Mouse (Mus musculus) heart, embryonic 16.5 days (tissue): ENCODE data around the gene Chrdl2. TPM values are rescaled to one million over a fixed set of nuclear protein-coding genes. Genes with fewer than 3 reads are reported as not detected.
"Not testable (repeated sequence)": the region's sequence is repeated elsewhere in the genome, so short reads cannot be mapped to it uniquely, and the experiment has no call there.

Experiments used
- ATAC-seq: fragments of 200-750 bp; cut with Nextera tagmentation; replicated peaks from 2 replicates; pipeline ENCODE4 v1.8.0; 2017; ENCODE audit warnings: moderate number of reproducible peaks; ENCODE audit not compliant: insufficient read depth, low FRiP score; ENCODE audit errors: extremely low read depth
- H3K27ac ChIP-seq: fragments of 300-500 bp; sonication (generic); 2 replicates; pipeline ENCODE4 v1.5.1; 2014; ENCODE audit warnings: mild to moderate bottlenecking, low read length, control low read depth, moderate library complexity
- H3K27me3 ChIP-seq: fragments of 300-500 bp; sonication (generic); 2 replicates; pipeline ENCODE4 v1.6.1; 2014; ENCODE audit warnings: low read length, mixed read lengths; ENCODE audit not compliant: control insufficient read depth, insufficient read depth
- H3K36me3 ChIP-seq: fragments of 300-500 bp; sonication (generic); 2 replicates; pipeline ENCODE4 v1.6.1; 2014; ENCODE audit not compliant: control insufficient read depth, insufficient read depth
- H3K4me1 ChIP-seq: fragments of 300-500 bp; sonication (generic); 2 replicates; pipeline ENCODE4 v1.6.1; 2014; ENCODE audit warnings: low read length, mixed read lengths; ENCODE audit not compliant: control insufficient read depth, insufficient read depth
- H3K4me2 ChIP-seq: fragments of 300-500 bp; sonication (generic); 2 replicates; pipeline ENCODE4 v1.6.1; 2014; ENCODE audit warnings: low read depth, mild to moderate bottlenecking, control low read depth, low read length
- H3K4me3 ChIP-seq: fragments of 300-500 bp; sonication (generic); 2 replicates; pipeline ENCODE4 v1.5.1; 2014; ENCODE audit warnings: mild to moderate bottlenecking, control low read depth, low read length
- H3K9ac ChIP-seq: fragments of 300-500 bp; sonication (generic); 2 replicates; pipeline ENCODE4 v1.6.1; 2014; ENCODE audit warnings: low read length, control low read depth
- H3K9me3 ChIP-seq: fragments of 300-500 bp; sonication (generic); replicated peaks from 2 replicates; pipeline ENCODE4 v1.6.1; 2016; ENCODE audit warnings: low read length; ENCODE audit not compliant: control insufficient read depth
- WGBS: fragments of 180-500 bp; shearing (Covaris S2); extraction: QIAGEN DNeasy Blood & Tissue Kit; methylation state at CpG from one replicate; pipeline ENCODE4 v1.1.7; 2014; 5-methylcytosine and 5-hydroxymethylcytosine counted together
- polyA plus RNA-seq: library from polyadenylated mRNA; unstranded; fragments of >200 nt; fragmentation: Nextera tagmentation; extraction: Ambion mirVana; gene quantifications from 2 replicates; pipeline ENCODE4 v1.2.1, GENCODE M21; 2015

Gene Chrdl2
- 0.15 TPM in 1 of 2 replicates, not detected in the other for polyA plus RNA-seq

- Histone ChIP-seq H3K9me3 (no peaks in the 10 kb centered on the region), H3K4me2 (peak within 1 kb of the TSS; percentile 74), H3K27me3 (peaks cover 62% of the 10 kb centered on the region), H3K27ac (no peak within 1 kb of the TSS), H3K4me3 (peak within 1 kb of the TSS; percentile 49), H3K9ac (peak within 1 kb of the TSS; percentile 23; the same call in 1 of the 2 replicates), H3K4me1 (no peaks in the 10 kb centered on the region), H3K36me3 (no peaks in the 10 kb centered on the region)
- ATAC-seq: peak; percentile 47; the same call in 1 of the 2 replicates
- under 1% methylated on average over 44 of the region's 44 CpGs for WGBS
These were observed at the start of gene Chrdl2 for GRCm38 (mm10) chr7:100005790-100006189. Gene Chrdl2 (plus strand): TSS chr7:100006172.

DNA sequence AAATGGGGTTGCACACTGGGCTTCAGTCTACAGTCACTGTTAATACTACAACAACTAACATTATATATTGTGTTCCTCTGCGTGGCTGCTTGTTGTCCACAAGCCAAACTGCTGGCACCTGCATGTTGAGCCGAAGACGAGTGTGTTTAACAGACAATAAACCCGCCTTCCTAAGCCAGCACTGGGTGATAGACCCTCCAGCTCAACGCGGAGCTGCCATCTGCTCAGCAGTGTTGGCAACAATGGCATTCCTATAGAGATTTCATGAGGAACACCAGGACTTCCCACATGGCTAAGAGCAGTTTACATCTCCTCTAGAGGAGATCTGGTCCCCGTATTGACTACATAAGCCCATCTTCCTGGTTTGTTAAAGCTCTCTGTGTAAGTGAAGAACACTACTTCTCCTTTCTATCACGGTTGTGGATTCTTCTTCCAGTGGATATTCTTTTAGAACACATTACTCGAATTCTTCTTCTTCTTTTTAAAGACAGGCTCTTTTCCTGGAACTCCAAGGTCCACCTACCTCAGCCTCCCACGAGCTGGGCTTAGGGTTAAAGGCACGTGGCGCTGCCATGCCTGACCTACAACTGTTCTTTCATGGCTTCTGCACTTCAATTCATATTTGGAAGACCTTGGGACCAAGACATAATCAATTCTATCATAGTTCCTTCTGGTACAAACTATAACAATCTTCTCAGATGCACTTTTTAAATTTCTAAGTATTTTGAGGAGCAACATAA, 48.6 kb upstream of the Chrdl2 start:
- WGBS: 78% methylated on average over 12 of the region's 12 CpGs
- no peaks in the 10 kb centered on the region for H3K27me3 ChIP-seq
- no peak for ATAC-seq
- no peak overlapping the region for H3K4me3 ChIP-seq
- H3K36me3 ChIP-seq: no peaks in the 10 kb centered on the region
- no peak overlapping the region for H3K4me2 ChIP-seq
- no peak overlapping the region for H3K27ac ChIP-seq
- peaks cover 16% of the 10 kb centered on the region for H3K4me1 ChIP-seq
- no peak overlapping the region for H3K9ac ChIP-seq
- H3K9me3 ChIP-seq: no peaks in the 10 kb centered on the region

DNA sequence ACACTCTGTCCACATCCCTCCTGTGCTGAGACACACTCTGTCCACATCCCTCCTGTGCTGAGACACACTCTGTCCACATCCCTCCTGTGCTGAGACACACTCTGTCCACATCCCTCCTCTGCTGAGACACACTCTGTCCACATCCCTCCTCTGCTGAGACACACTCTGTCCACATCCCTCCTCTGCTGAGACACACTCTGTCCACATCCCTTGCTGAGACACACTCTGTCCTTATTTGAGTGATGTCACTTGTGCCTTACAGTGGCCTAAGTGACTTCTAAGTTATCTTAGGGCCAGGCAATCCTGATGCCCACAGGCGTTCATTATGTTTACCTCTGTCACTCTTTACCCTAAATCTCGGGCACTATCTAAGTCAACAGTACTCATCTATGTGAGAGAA, 45.4 kb upstream of the Chrdl2 start:
- H3K9me3 ChIP-seq, H3K36me3 ChIP-seq, H3K9ac ChIP-seq, H3K27me3 ChIP-seq, ATAC-seq, H3K27ac ChIP-seq, H3K4me3 ChIP-seq, H3K4me2 ChIP-seq: not testable (repeated sequence)
- H3K4me1 ChIP-seq: peaks cover 28% of the 10 kb centered on the region
- WGBS: 58% methylated on average over 2 of the region's 2 CpGs

DNA sequence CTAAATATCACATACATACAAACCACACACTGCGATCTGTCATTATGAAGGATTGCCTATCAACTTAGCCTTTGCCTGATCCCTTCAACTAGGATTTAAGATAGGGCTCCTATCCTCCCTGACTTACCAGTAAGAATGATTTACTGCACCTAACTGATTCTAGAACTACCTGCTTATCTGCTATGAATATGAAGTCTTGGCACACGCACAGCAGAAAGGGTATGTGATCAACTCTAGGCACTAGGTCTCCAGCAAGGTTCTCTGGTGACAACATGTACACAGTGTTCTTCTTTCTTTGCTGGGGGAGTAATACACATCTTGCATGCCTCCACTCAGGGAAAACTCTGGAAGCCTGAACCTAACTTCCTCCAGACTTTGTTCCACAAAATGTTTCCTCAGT, 44.5 kb upstream of the Chrdl2 start:
- ATAC-seq: no peak
- 82% methylated on average over 2 of the region's 2 CpGs for WGBS
- no peak overlapping the region for H3K4me2 ChIP-seq
- H3K27me3 ChIP-seq: no peaks in the 10 kb centered on the region
- H3K9ac ChIP-seq: no peak overlapping the region
- H3K36me3 ChIP-seq: no peaks in the 10 kb centered on the region
- H3K9me3 ChIP-seq: no peaks in the 10 kb centered on the region
- H3K4me1 ChIP-seq: peaks cover 34% of the 10 kb centered on the region
- H3K4me3 ChIP-seq: no peak overlapping the region
- H3K27ac ChIP-seq: no peak overlapping the region

GRCm38 (mm10) chr7:99962536-99963236, 43.3 kb upstream of the Chrdl2 start:
- no peaks in the 10 kb centered on the region for H3K27me3 ChIP-seq
- ATAC-seq: no peak
- H3K4me3 ChIP-seq: no peak overlapping the region
- H3K9me3 ChIP-seq: no peaks in the 10 kb centered on the region
- H3K9ac ChIP-seq: no peak overlapping the region
- 48% methylated on average over 8 of the region's 8 CpGs for WGBS
- H3K36me3 ChIP-seq: no peaks in the 10 kb centered on the region
- no peak overlapping the region for H3K4me2 ChIP-seq
- peaks cover 37% of the 10 kb centered on the region for H3K4me1 ChIP-seq
- peak overlapping the region; percentile 28 for H3K27ac ChIP-seq

GRCm38 (mm10) chr7:99963237-99963860, 42.6 kb upstream of the Chrdl2 start:
- Histone ChIP-seq H3K4me1 (peaks cover 37% of the 10 kb centered on the region), H3K27ac (0 out of 2 replicates have a peak overlapping the region, but pooled peaks have one; percentile 14), H3K9me3 (no peaks in the 10 kb centered on the region), H3K4me2 (no peak overlapping the region), H3K9ac (no peak overlapping the region), H3K4me3 (no peak overlapping the region), H3K27me3 (no peaks in the 10 kb centered on the region), H3K36me3 (no peaks in the 10 kb centered on the region)
- WGBS: 72% methylated on average over 3 of the region's 3 CpGs
- no peak for ATAC-seq

DNA sequence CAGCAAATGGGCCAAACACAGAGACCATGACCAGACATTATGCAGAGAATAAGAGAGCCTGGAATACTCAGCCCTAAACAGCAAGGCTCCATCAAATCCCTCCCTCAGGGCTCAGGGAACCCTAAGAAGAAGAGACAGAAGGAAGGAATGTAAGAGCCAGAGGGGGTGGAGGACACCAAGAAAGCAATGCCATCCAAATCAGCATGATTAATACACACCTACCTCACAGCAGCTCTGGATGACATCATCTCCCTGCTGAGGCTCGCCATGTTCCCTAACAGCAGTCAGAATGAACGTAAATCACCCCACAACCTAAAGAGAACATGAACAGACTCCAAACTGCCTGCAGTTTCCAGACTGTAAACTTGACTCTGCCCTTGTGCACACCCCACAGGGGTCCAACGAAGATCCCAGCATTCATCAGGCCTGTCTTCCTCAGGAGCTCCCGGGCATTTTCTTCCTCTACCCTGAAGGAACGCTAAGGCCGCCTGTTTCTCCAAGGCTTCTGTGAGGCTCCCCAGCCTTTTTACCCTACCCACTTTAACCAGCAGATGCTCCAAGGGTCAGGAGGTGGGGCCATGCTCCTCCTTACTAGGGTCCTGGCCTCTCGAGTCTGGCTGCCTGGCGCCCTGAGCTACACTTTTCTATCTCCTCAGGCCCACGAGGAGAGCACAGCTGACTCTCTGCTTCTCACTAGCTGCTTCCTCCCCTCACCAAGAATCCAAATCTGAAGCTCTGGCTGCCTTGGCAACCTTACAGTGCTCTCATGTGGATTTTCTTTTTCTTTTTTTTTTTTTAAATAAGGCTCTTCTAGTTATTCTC, 40.7 kb upstream of the Chrdl2 start:
- H3K36me3 ChIP-seq: no peaks in the 10 kb centered on the region
- peak overlapping the region; percentile 38; the same call in 1 of the 2 replicates for H3K27ac ChIP-seq
- 37% methylated on average over 9 of the region's 9 CpGs for WGBS
- peak; percentile 52; the same call in 1 of the 2 replicates for ATAC-seq
- no peaks in the 10 kb centered on the region for H3K9me3 ChIP-seq
- H3K4me2 ChIP-seq: peak overlapping the region; percentile 5; the same call in 1 of the 2 replicates
- H3K4me1 ChIP-seq: peaks cover 37% of the 10 kb centered on the region
- H3K4me3 ChIP-seq: no peak overlapping the region
- H3K9ac ChIP-seq: no peak overlapping the region
- H3K27me3 ChIP-seq: no peaks in the 10 kb centered on the region

GRCm38 (mm10) chr7:99966011-99966721, 39.8 kb upstream of the Chrdl2 start:
- 60% methylated on average over 9 of the region's 9 CpGs for WGBS
- Histone ChIP-seq H3K4me1 (peaks cover 38% of the 10 kb centered on the region), H3K36me3 (no peaks in the 10 kb centered on the region), H3K4me2 (no peak overlapping the region), H3K9ac (no peak overlapping the region), H3K27me3 (no peaks in the 10 kb centered on the region), H3K4me3 (no peak overlapping the region), H3K9me3 (no peaks in the 10 kb centered on the region), H3K27ac (peak overlapping the region; percentile 30)
- ATAC-seq: no peak
